13 mouse cellular contexts compared by ENCODE assay signal in genomic region chr16:77644976-77645375, GRCm38 (mm10). TPM values are rescaled to one million over a fixed set of nuclear protein-coding genes. Genes with fewer than 3 reads are reported as not detected.
DNase-seq lines count a peak whose midpoint lies in the region; ATAC-seq and TF ChIP-seq lines count a peak whose summit lies in the region.
"Had no signal": no experiment of that assay in that cellular context is flagged by ENCODE, and none has a peak within 500 bp of the region (broad histone marks: within the 10 kb centered on the region; RNA-seq: fewer than 3 reads in every experiment).

No protein-coding gene starts in this region.

- no peaks in the 10 kb centered on the region for H3K36me3 ChIP-seq in limb, embryonic 12.5 days
- no peaks in the 10 kb centered on the region for H3K36me3 ChIP-seq in limb, embryonic 10.5 days
- H3K36me3 ChIP-seq in limb, embryonic 13.5 days: no peaks in the 10 kb centered on the region
- H3K36me3 ChIP-seq: embryonic facial prominence, embryonic 15.5 days; heart, embryonic 13.5 days; lung, embryonic 15.5 days had no signal

- H3K27ac ChIP-seq in limb, embryonic 12.5 days: peak overlapping the region; percentile 45; the same call in 1 of the 2 replicates
- no peak overlapping the region for H3K27ac ChIP-seq in limb, embryonic 10.5 days
- 0 out of 2 replicates have a peak overlapping the region, but pooled peaks have one; percentile 22 for H3K27ac ChIP-seq in embryonic fibroblast, embryonic 13.5 days (ENCODE audit: insufficient read depth, low read length)
- no peak overlapping the region for H3K27ac ChIP-seq in limb, embryonic 13.5 days
- H3K27ac ChIP-seq: lung, embryonic 15.5 days had no signal

- no peak overlapping the region for H3K9ac ChIP-seq in limb, embryonic 12.5 days (replicated peaks)
- no peak overlapping the region for H3K9ac ChIP-seq in limb, embryonic 13.5 days

- peaks cover 14% of the 10 kb centered on the region for H3K4me1 ChIP-seq in limb, embryonic 12.5 days (replicated peaks)
- H3K4me1 ChIP-seq in limb, embryonic 10.5 days: peaks cover 18% of the 10 kb centered on the region
- peaks cover 5% of the 10 kb centered on the region for H3K4me1 ChIP-seq in embryonic fibroblast, embryonic 13.5 days (ENCODE audit: control insufficient read depth, insufficient read depth, low read length)
- peaks cover 13% of the 10 kb centered on the region for H3K4me1 ChIP-seq in limb, embryonic 13.5 days
- H3K4me1 ChIP-seq: lung, embryonic 15.5 days had no signal

- ATAC-seq in limb, embryonic 12.5 days (ENCODE audit: insufficient number of reproducible peaks, insufficient read depth, low FRiP score, low TSS enrichment, low read depth): no peak
- no peak for ATAC-seq in limb, embryonic 13.5 days (ENCODE audit: low FRiP score, low read depth)

- 19% methylated on average over 1 of the region's 1 CpGs for WGBS in limb, embryonic 12.5 days
- WGBS in limb, embryonic 10.5 days: 63% methylated on average over 1 of the region's 1 CpGs
- 26% methylated on average over 1 of the region's 1 CpGs for WGBS in limb, embryonic 13.5 days

- peak overlapping the region; percentile 24 for H3K4me2 ChIP-seq in limb, embryonic 12.5 days
- peak overlapping the region; percentile 37 for H3K4me2 ChIP-seq in limb, embryonic 13.5 days (replicated peaks)

- no peak for TF ChIP-seq CTCF in embryonic fibroblast, embryonic 13.5 days (IDR thresholded peaks at IDR 0.05; ENCODE audit: borderline replicate concordance, insufficient read depth, low read length)

- no peak overlapping the region for H3K4me3 ChIP-seq in limb, embryonic 12.5 days (replicated peaks)
- no peak overlapping the region for H3K4me3 ChIP-seq in limb, embryonic 10.5 days
- no peak overlapping the region for H3K4me3 ChIP-seq in embryonic fibroblast, embryonic 13.5 days (ENCODE audit: insufficient read depth, low read length)
- no peak overlapping the region for H3K4me3 ChIP-seq in limb, embryonic 13.5 days

- intact Hi-C loops in left cerebral cortex, postnatal 25 days (cut with DNase I): loop anchor here (5.0 kb wide), 4 partner anchors 108 to 408 kb away; no protein-coding TSS in a partner anchor

- H3K27me3 ChIP-seq in limb, embryonic 12.5 days: no peaks in the 10 kb centered on the region
- H3K27me3 ChIP-seq in limb, embryonic 10.5 days (ENCODE audit: low read depth, poor library complexity, severe bottlenecking): no peaks in the 10 kb centered on the region
- H3K27me3 ChIP-seq in limb, embryonic 13.5 days: no peaks in the 10 kb centered on the region
- H3K27me3 ChIP-seq: embryonic facial prominence, embryonic 15.5 days; heart, embryonic 13.5 days; lung, embryonic 15.5 days had no signal

- no peak for DNase-seq in limb, embryonic 10.5 days (ENCODE audit: low spot score)
- peak; percentile 34 for DNase-seq in retina, embryonic 14.5 days (ENCODE audit: low spot score)
- no peak for DNase-seq in heart, adult 18-20 months
- no peak for DNase-seq in left cerebral cortex, postnatal 25 days (ENCODE audit: low spot score in 2 of 2)
- DNase-seq in adrenal gland, adult 8-10 months: no peak

- H3K9me3 ChIP-seq in limb, embryonic 12.5 days: no peaks in the 10 kb centered on the region
- no peaks in the 10 kb centered on the region for H3K9me3 ChIP-seq in limb, embryonic 10.5 days (replicated peaks)
- no peaks in the 10 kb centered on the region for H3K9me3 ChIP-seq in limb, embryonic 13.5 days
- H3K9me3 ChIP-seq: embryonic facial prominence, embryonic 15.5 days; heart, embryonic 13.5 days; lung, embryonic 15.5 days had no signal

- TF ChIP-seq POLR2A in embryonic fibroblast, embryonic 13.5 days (IDR thresholded peaks at IDR 0.05; ENCODE audit: low read depth, low read length): no peak

RNA-seq across cellular contexts. Expression of gene Gm11146, which starts 43.1 kb away (rescaled TPM):
- not detected in 2 replicates for polyA plus RNA-seq in limb, embryonic 12.5 days (2016; fragmentation: Nextera tagmentation; extraction: Ambion mirVana)
- polyA plus RNA-seq in limb, embryonic 10.5 days (2016; fragmentation: Nextera tagmentation; extraction: Ambion mirVana): not detected in 2 replicates
- not detected in 2 replicates for polyA plus RNA-seq in embryonic fibroblast, embryonic 13.5 days (2011; ENCODE audit: insufficient read length, low read depth, missing spikeins)
- polyA plus RNA-seq in limb, embryonic 13.5 days (2015; fragmentation: Nextera tagmentation; extraction: Ambion mirVana): not detected in 2 replicates
- total RNA-seq in heart, adult 18-20 months (2021): not detected
- not detected for total RNA-seq in left cerebral cortex, postnatal 25 days (2021)
- total RNA-seq in adrenal gland, adult 8-10 months (2022): not detected
- total RNA-seq: adrenal gland, postnatal 14 days had no signal
- polyA plus RNA-seq: embryonic facial prominence, embryonic 15.5 days; heart, embryonic 13.5 days; lung, embryonic 15.5 days; spleen, adult 2 months had no signal

Comparison
In these comparisons a context has a peak if more than half of its experiments do, and no peak if none do; other contexts are left out.
1. H3K27ac ChIP-seq: peak in limb, embryonic 12.5 days (single experiment) and embryonic fibroblast, embryonic 13.5 days (single experiment); none in limb, embryonic 10.5 days (single experiment) and limb, embryonic 13.5 days (single experiment).